Mouse (Mus musculus): ENCODE measurements around the gene Olfr549.

DNA sequence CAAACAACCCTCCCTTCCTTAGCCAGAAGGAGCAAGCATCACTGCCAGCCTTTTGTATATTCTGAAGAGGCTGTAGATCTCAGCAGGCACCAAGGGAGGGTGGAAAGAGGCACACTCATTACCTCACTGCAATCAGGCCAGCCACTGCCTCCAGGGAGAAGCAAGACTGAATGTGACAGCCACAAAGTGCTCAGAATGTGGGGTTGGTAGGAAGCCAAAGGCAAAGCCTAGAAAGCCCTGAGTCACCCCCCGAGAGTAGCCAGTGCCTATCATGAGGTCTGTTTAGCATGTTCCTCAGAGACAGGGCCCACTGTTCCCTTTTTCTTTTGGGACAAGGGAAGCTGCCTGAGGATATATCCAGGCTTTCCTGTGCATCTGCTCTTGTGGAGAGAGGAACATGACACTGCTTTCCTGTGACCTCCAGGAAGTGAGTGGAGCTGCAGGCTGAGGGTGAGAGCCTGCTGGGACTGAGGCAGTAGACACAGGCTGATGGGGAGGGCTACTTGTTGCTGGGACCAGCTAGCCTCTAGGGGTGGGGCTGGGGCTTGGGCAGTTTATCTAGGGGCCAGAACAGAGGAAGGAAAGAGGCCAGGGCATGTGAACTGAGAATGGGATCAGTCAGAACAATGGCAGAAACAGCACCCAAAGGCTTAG, 47.8 kb downstream of the Olfr549 start, which contains the start of gene Olfr552:
- TF ChIP-seq CTCF (IDR thresholded peaks at IDR 0.05) (no peak), POLR2A (IDR thresholded peaks at IDR 0.05; ENCODE audit: insufficient read depth, low read depth, low read length) (no peak), EP300 (IDR thresholded peaks at IDR 0.05; ENCODE audit: insufficient read depth, low read depth, low read length) (no peak)

Data from heart, adult 2 months (tissue).